In genomic region chr14:61229763-61230162, GRCm38 (mm10) we compare ENCODE assay signal across 21 mouse cellular contexts. TPM values are rescaled to one million over a fixed set of nuclear protein-coding genes. Genes with fewer than 3 reads are reported as not detected.
DNase-seq lines count a peak whose midpoint lies in the region; ATAC-seq and TF ChIP-seq lines count a peak whose summit lies in the region.
"Had no signal": no experiment of that assay in that cellular context is flagged by ENCODE, and none has a peak within 500 bp of the region (broad histone marks: within the 10 kb centered on the region; RNA-seq: fewer than 3 reads in every experiment).

No protein-coding gene starts in this region.

- peak; percentile 99 for ATAC-seq in G1E (ENCODE audit: extremely low read depth, insufficient number of reproducible peaks, low FRiP score, poor library complexity, severe bottlenecking)
- peak; percentile 93 for ATAC-seq in common myeloid progenitor, adult 5-6 weeks (replicated peaks; ENCODE audit: low read depth, poor library complexity, severe bottlenecking)
- peak; percentile 94 for ATAC-seq in liver, embryonic 15.5 days (ENCODE audit: insufficient read depth)
- ATAC-seq: midbrain, embryonic 16.5 days had no signal

- peak overlapping the region; percentile 39; the same call in 1 of the 2 replicates for H3K4me3 ChIP-seq in G1E (ENCODE audit: low read depth, low read length)
- H3K4me3 ChIP-seq in liver, embryonic 15.5 days (replicated peaks), result no peak overlapping the region
- H3K4me3 ChIP-seq: embryonic facial prominence, embryonic 12.5 days; erythroblast, embryonic 14.5 days; forebrain, embryonic 12.5 days; kidney, embryonic 15.5 days; lung, embryonic 15.5 days had no signal

- H3K9ac ChIP-seq in liver, embryonic 15.5 days, result no peak overlapping the region
- H3K9ac ChIP-seq: embryonic facial prominence, embryonic 12.5 days; forebrain, embryonic 12.5 days; hindbrain, embryonic 14.5 days; kidney, embryonic 15.5 days; lung, embryonic 15.5 days had no signal

- H3K27me3 ChIP-seq in G1E (ENCODE audit: insufficient read depth, low read length), result no peaks in the 10 kb centered on the region
- no peaks in the 10 kb centered on the region for H3K27me3 ChIP-seq in liver, embryonic 15.5 days
- H3K27me3 ChIP-seq: embryonic facial prominence, embryonic 12.5 days; forebrain, embryonic 12.5 days; kidney, embryonic 15.5 days; lung, embryonic 15.5 days had no signal

- WGBS in liver, embryonic 15.5 days (ENCODE audit: insufficient replicate concordance), result 22% methylated on average over 5 of the region's 5 CpGs

- H3K36me3 ChIP-seq in G1E (replicated peaks), result no peaks in the 10 kb centered on the region
- no peaks in the 10 kb centered on the region for H3K36me3 ChIP-seq in liver, embryonic 15.5 days (replicated peaks)
- H3K36me3 ChIP-seq: embryonic facial prominence, embryonic 12.5 days; forebrain, embryonic 12.5 days; kidney, embryonic 15.5 days; lung, embryonic 15.5 days had no signal

- peak overlapping the region; percentile 8; the same call in 1 of the 2 replicates for H3K4me2 ChIP-seq in liver, embryonic 15.5 days
- H3K4me2 ChIP-seq: embryonic facial prominence, embryonic 12.5 days; forebrain, embryonic 12.5 days; hindbrain, embryonic 14.5 days; kidney, embryonic 15.5 days; lung, embryonic 15.5 days had no signal

- DNase-seq in 416B (ENCODE audit: low read depth) (peak; percentile 32), G1E (ENCODE audit: low spot score) (peak; percentile 55)
- no peak for DNase-seq in urinary bladder, postnatal 36 days (ENCODE audit: low spot score in 2 of 2)
- DNase-seq in T-cell, adult 2 months (ENCODE audit: low spot score), result no peak
- no peak for DNase-seq in cerebellum, postnatal 25 days
- no peak for DNase-seq in layer of hippocampus, adult 18-20 months (ENCODE audit: low spot score in 2 of 2)
- DNase-seq: cerebellum, adult 2 months; gastrocnemius, postnatal 36 days; heart, postnatal 36 days; kidney, postnatal 36 days; lung, postnatal 36 days had no signal

- H3K9me3 ChIP-seq in G1E (replicated peaks), result no peaks in the 10 kb centered on the region
- no peaks in the 10 kb centered on the region for H3K9me3 ChIP-seq in liver, embryonic 15.5 days (replicated peaks)
- H3K9me3 ChIP-seq: embryonic facial prominence, embryonic 12.5 days; forebrain, embryonic 12.5 days; kidney, embryonic 15.5 days; lung, embryonic 15.5 days had no signal

- H3K27ac ChIP-seq in liver, embryonic 15.5 days (replicated peaks), result no peak overlapping the region
- H3K27ac ChIP-seq: embryonic facial prominence, embryonic 12.5 days; forebrain, embryonic 12.5 days; hindbrain, embryonic 14.5 days; kidney, embryonic 15.5 days; lung, embryonic 15.5 days had no signal

- H3K4me1 ChIP-seq in G1E (ENCODE audit: insufficient read depth, low read depth, low read length), result peaks cover 53% of the 10 kb centered on the region
- peaks cover 22% of the 10 kb centered on the region for H3K4me1 ChIP-seq in liver, embryonic 15.5 days (replicated peaks)
- H3K4me1 ChIP-seq: embryonic facial prominence, embryonic 12.5 days; forebrain, embryonic 12.5 days; kidney, embryonic 15.5 days; lung, embryonic 15.5 days had no signal

- TF ChIP-seq CTCF in G1E (IDR thresholded peaks at IDR 0.05; ENCODE audit: low read depth, low read length), result no peak

RNA-seq across cellular contexts. Expression of gene Sgcg, which starts 28.5 kb away (rescaled TPM):
- not detected in 2 replicates for total RNA-seq in G1E (2014; fragmentation: Nextera tagmentation)
- 0.16 TPM in 1 of 2 replicates, not detected in the other for total RNA-seq in G1E (2017)
- not detected in 2 replicates for polyA plus RNA-seq in G1E (2012)
- total RNA-seq in common myeloid progenitor, adult 5-6 weeks (2017), result 0.14 TPM in 1 of 2 replicates, not detected in the other
- 0.66 and 0.93 TPM in 2 replicates for polyA plus RNA-seq in liver, embryonic 15.5 days (2015; fragmentation: Nextera tagmentation; extraction: Ambion mirVana)
- under 1 TPM in 1 of 2 experiments, not detected in 1; 0.15 TPM for total RNA-seq in layer of hippocampus, adult 18-20 months (2021)
- total RNA-seq: left cerebral cortex, postnatal 36 days had no signal
- polyA plus RNA-seq: erythroblast, embryonic 14.5 days; midbrain, embryonic 16.5 days had no signal

Comparison
In these comparisons a context has a peak if more than half of its experiments do, and no peak if none do; other contexts are left out.
1. DNase-seq: peak in 416B (single experiment) and G1E (single experiment); none in urinary bladder, postnatal 36 days (0 of 2), T-cell, adult 2 months (single experiment), cerebellum, postnatal 25 days (0 of 2) and layer of hippocampus, adult 18-20 months (0 of 2).
2. Peak in every context shown above with its lines, with median percentiles within 50 percentile points of each other: ATAC-seq.